Mouse (Mus musculus) neural tube, embryonic 14.5 days (tissue): ENCODE data around the gene Slc30a5. TPM values are rescaled to one million over a fixed set of nuclear protein-coding genes. Genes with fewer than 3 reads are reported as not detected.
A peak's percentile ranks its signal among the peaks of the same experiment; 100 is the strongest.

Source experiments
- ATAC-seq: fragments of 200-750 bp; cut with Nextera tagmentation; 2 replicates; pipeline ENCODE4 v1.8.0; 2017; ENCODE audit warnings: low read depth, mild to moderate bottlenecking, moderate TSS enrichment, moderate library complexity
- H3K27ac ChIP-seq: fragments of 300-500 bp; sonication (generic); 2 replicates; pipeline ENCODE4 v1.5.1; 2014; ENCODE audit warnings: low read depth, mild to moderate bottlenecking, control low read depth, low read length, moderate library complexity, mixed read lengths
- H3K27me3 ChIP-seq: fragments of 300-500 bp; sonication (generic); 2 replicates; pipeline ENCODE4 v1.6.1; 2014; ENCODE audit warnings: low read length; ENCODE audit not compliant: control insufficient read depth, insufficient read depth
- H3K36me3 ChIP-seq: fragments of 300-500 bp; sonication (generic); 2 replicates; pipeline ENCODE4 v1.6.1; 2014; ENCODE audit warnings: low read length, mixed read lengths; ENCODE audit not compliant: control insufficient read depth, insufficient read depth
- H3K4me1 ChIP-seq: fragments of 300-500 bp; sonication (generic); 2 replicates; pipeline ENCODE4 v1.6.1; 2014; ENCODE audit warnings: low read length; ENCODE audit not compliant: control insufficient read depth, insufficient read depth
- H3K4me2 ChIP-seq: fragments of 300-500 bp; sonication (generic); 2 replicates; pipeline ENCODE4 v1.6.1; 2014; ENCODE audit warnings: mild to moderate bottlenecking, low read depth, low read length, control low read depth
- H3K4me3 ChIP-seq: fragments of 300-500 bp; sonication (generic); 2 replicates; pipeline ENCODE4 v1.5.1; 2014; ENCODE audit warnings: low read depth, low read length, control low read depth, mixed read lengths
- H3K9ac ChIP-seq: fragments of 300-500 bp; sonication (generic); replicated peaks from 2 replicates; pipeline ENCODE4 v1.6.1; 2014; ENCODE audit warnings: low read depth, mild to moderate bottlenecking, control low read depth, low read length, mixed read lengths
- H3K9me3 ChIP-seq: fragments of 300-500 bp; sonication (generic); 2 replicates; pipeline ENCODE4 v1.6.1; 2016; ENCODE audit warnings: low read length; ENCODE audit not compliant: control insufficient read depth
- WGBS: fragments of 180-500 bp; shearing (Covaris S2); extraction: QIAGEN DNeasy Blood & Tissue Kit; methylation state at CpG from one replicate; pipeline ENCODE4 v1.1.7; 2014; 5-methylcytosine and 5-hydroxymethylcytosine counted together
- polyA plus RNA-seq: library from polyadenylated mRNA; unstranded; fragments of >200 nt; fragmentation: Nextera tagmentation; extraction: Ambion mirVana; gene quantifications from 2 replicates; pipeline ENCODE4 v1.2.1, GENCODE M21; 2014

Gene Slc30a5
- polyA plus RNA-seq: 40.2 and 45.3 TPM in 2 replicates

- peak within 1 kb of the TSS; percentile 93 for H3K4me2 ChIP-seq
- H3K9me3 ChIP-seq: no peaks in the 10 kb centered on the region
- peak within 1 kb of the TSS; percentile 94 for H3K4me3 ChIP-seq
- H3K36me3 ChIP-seq: no peaks in the 10 kb centered on the region
- no peaks in the 10 kb centered on the region for H3K27me3 ChIP-seq
- under 1% methylated on average over 87 of the region's 94 CpGs for WGBS
- ATAC-seq: peak; percentile 96
- peak within 1 kb of the TSS; percentile 92 for H3K27ac ChIP-seq
- peaks cover 13% of the 10 kb centered on the region for H3K4me1 ChIP-seq
- H3K9ac ChIP-seq: peak within 1 kb of the TSS; percentile 94
Measured at GRCm38 (mm10) chr13:100832741-100833639, at the start of gene Slc30a5. TSS of gene Slc30a5 (minus strand) at chr13:100833427.

- ATAC-seq: no peak
- Histone ChIP-seq H3K4me2 (no peak overlapping the region), H3K4me3 (no peak overlapping the region), H3K9me3 (no peaks in the 10 kb centered on the region), H3K36me3 (no peaks in the 10 kb centered on the region), H3K27me3 (no peaks in the 10 kb centered on the region), H3K4me1 (no peaks in the 10 kb centered on the region), H3K27ac (no peak overlapping the region), H3K9ac (no peak overlapping the region)
- 75% methylated on average over 2 of the region's 2 CpGs for WGBS
Measured at GRCm38 (mm10) chr13:100881944-100882343, 48.7 kb upstream of the Slc30a5 start.

- WGBS: 63% methylated on average over 3 of the region's 3 CpGs
Measured at GRCm38 (mm10) chr13:100879806-100880205, 46.6 kb upstream of the Slc30a5 start.

GRCm38 (mm10) chr13:100879326-100879725, 46.1 kb upstream of the Slc30a5 start:
- 15% methylated on average over 3 of the region's 3 CpGs for whole genome bisulfite sequencing
- Histone ChIP-seq H3K4me1 (0 out of 2 replicates have a peak, but pooled peaks cover 5% of the 10 kb centered on the region), H3K27me3 (no peaks in the 10 kb centered on the region), H3K9me3 (no peaks in the 10 kb centered on the region), H3K4me3 (no peak overlapping the region), H3K36me3 (no peaks in the 10 kb centered on the region), H3K4me2 (no peak overlapping the region), H3K27ac (no peak overlapping the region), H3K9ac (no peak overlapping the region)
- ATAC-seq: no peak

More at GRCm38 (mm10) chr13:100879806-100880205, 46.6 kb upstream of the Slc30a5 start:
- Histone ChIP-seq H3K9ac (no peak overlapping the region), H3K27ac (no peak overlapping the region), H3K36me3 (no peaks in the 10 kb centered on the region), H3K27me3 (no peaks in the 10 kb centered on the region), H3K9me3 (no peaks in the 10 kb centered on the region), H3K4me1 (0 out of 2 replicates have a peak, but pooled peaks cover 5% of the 10 kb centered on the region), H3K4me2 (no peak overlapping the region), H3K4me3 (no peak overlapping the region)
- ATAC-seq: no peak

GRCm38 (mm10) chr13:100878264-100878663, 45.0 kb upstream of the Slc30a5 start:
- Histone ChIP-seq H3K27me3 (no peaks in the 10 kb centered on the region), H3K4me3 (no peak overlapping the region), H3K9ac (no peak overlapping the region), H3K4me1 (0 out of 2 replicates have a peak, but pooled peaks cover 5% of the 10 kb centered on the region), H3K9me3 (no peaks in the 10 kb centered on the region), H3K27ac (no peak overlapping the region), H3K36me3 (no peaks in the 10 kb centered on the region), H3K4me2 (no peak overlapping the region)
- ATAC-seq: no peak
- WGBS: 93% methylated on average over 3 of the region's 3 CpGs

GRCm38 (mm10) chr13:100877703-100878102, 44.5 kb upstream of the Slc30a5 start:
- no peak overlapping the region for H3K27ac ChIP-seq
- H3K4me2 ChIP-seq: no peak overlapping the region
- ATAC-seq: no peak
- 0 out of 2 replicates have a peak, but pooled peaks cover 5% of the 10 kb centered on the region for H3K4me1 ChIP-seq
- no peak overlapping the region for H3K9ac ChIP-seq
- no peaks in the 10 kb centered on the region for H3K27me3 ChIP-seq
- H3K9me3 ChIP-seq: no peaks in the 10 kb centered on the region
- H3K36me3 ChIP-seq: no peaks in the 10 kb centered on the region
- WGBS: 97% methylated on average over 3 of the region's 3 CpGs
- H3K4me3 ChIP-seq: no peak overlapping the region

GRCm38 (mm10) chr13:100875103-100875502, 41.9 kb upstream of the Slc30a5 start:
- H3K9ac ChIP-seq: no peak overlapping the region
- H3K9me3 ChIP-seq: no peaks in the 10 kb centered on the region
- no peaks in the 10 kb centered on the region for H3K36me3 ChIP-seq
- ATAC-seq: no peak
- 53% methylated on average over 4 of the region's 4 CpGs for WGBS
- peak overlapping the region; percentile 58; the same call in 1 of the 2 replicates for H3K27ac ChIP-seq
- H3K4me2 ChIP-seq: no peak overlapping the region
- H3K4me1 ChIP-seq: 0 out of 2 replicates have a peak, but pooled peaks cover 5% of the 10 kb centered on the region
- H3K27me3 ChIP-seq: no peaks in the 10 kb centered on the region
- H3K4me3 ChIP-seq: no peak overlapping the region

GRCm38 (mm10) chr13:100874588-100874987, 41.4 kb upstream of the Slc30a5 start:
- Histone ChIP-seq H3K4me3 (no peak overlapping the region), H3K36me3 (no peaks in the 10 kb centered on the region), H3K4me1 (0 out of 2 replicates have a peak, but pooled peaks cover 5% of the 10 kb centered on the region), H3K27me3 (no peaks in the 10 kb centered on the region), H3K9ac (no peak overlapping the region), H3K9me3 (no peaks in the 10 kb centered on the region), H3K4me2 (no peak overlapping the region), H3K27ac (peak overlapping the region; percentile 58; the same call in 1 of the 2 replicates)
- 0 out of 2 replicates have a peak, but pooled peaks have one; percentile 47 for ATAC-seq
- WGBS: 43% methylated on average over 3 of the region's 3 CpGs

GRCm38 (mm10) chr13:100873530-100873929, 40.3 kb upstream of the Slc30a5 start:
- Histone ChIP-seq H3K36me3 (no peaks in the 10 kb centered on the region), H3K4me3 (no peak overlapping the region), H3K27me3 (no peaks in the 10 kb centered on the region), H3K9ac (no peak overlapping the region), H3K4me1 (0 out of 2 replicates have a peak, but pooled peaks cover 5% of the 10 kb centered on the region), H3K4me2 (no peak overlapping the region), H3K27ac (no peak overlapping the region), H3K9me3 (no peaks in the 10 kb centered on the region)
- 85% methylated on average over 8 of the region's 8 CpGs for WGBS
- ATAC-seq: no peak
